Mouse (Mus musculus): ENCODE results near the gene Polq.
"Not testable (repeated sequence)": the region's sequence is repeated elsewhere in the genome, so short reads cannot be mapped to it uniquely, and the experiment has no call there.

Polq gene

DNA sequence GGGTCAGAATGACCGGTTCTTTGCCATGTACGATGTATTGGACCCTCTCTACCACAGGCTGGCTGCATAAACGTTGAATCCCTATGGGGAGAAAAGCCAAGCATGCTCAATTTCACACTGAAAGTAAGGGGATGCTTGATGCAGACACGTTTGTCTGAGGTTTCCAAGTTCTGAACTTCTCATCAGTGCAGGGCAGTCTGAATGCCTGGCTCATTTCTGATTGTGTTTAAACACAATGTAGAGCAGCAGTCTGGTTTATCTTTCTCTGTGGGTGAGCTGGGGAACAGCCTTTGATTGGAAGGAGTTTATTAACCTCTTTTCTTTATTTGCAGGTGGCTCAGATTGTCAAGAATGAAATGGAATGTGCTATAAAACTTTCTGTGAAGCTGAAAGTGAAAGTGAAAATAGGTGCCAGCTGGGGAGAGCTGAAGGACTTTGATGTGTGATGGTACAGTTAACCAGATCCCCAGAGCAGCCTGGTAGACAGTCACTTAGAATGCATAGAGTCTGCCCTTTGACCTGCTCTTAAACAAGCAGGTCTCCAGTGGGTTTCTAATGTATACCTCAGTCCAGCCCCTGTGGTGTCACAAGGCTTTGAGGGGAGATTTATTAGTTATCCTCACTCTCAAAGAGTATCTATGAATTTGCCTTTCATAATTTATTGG, 82.7 kb downstream of the Polq start:
- in situ Hi-C loops (cut with MboI, MseI): no loop called here

DNA sequence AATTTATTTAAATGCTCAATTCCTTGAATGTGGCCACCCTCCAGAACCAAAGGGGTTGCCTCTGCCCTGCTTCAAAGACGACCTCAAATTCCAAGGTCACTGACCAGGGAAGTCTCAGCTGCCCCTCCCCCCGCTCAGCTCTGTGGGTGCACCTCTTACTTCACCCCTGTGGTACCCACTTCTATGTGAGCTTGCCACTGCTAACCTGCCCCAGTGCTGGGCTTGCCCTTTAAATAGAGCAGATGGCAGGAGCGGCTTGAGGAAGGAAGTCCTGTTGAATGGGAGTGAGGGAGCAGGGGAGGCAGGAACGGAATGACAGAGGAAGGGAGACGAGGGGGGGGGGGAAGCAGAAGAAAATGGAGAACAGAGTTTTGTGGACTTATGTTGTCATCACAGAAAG, 97.2 kb downstream of the Polq start:
- in situ Hi-C loops (cut with MboI, MseI): no loop called here

DNA sequence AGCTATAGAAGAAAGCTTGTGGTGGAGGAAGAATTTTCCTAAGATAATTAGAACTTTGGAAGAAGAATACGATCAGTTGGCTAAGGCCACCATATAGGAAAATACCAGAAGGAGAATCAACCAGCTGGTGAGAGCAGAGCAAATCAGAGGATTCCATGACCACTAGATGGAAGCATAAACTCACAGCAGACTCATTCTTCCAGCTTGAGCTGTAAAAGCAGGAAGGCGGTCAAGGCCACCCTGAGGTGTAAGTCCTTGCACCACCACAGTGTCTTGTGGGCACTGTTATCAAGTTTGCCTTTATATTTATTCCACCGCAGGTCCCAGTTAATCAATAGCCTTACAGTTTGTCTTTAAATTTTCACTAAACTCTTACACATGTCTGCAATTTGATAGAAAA, 97.7 kb downstream of the Polq start:
- in situ Hi-C loops (cut with MboI, MseI): no loop called here

DNA sequence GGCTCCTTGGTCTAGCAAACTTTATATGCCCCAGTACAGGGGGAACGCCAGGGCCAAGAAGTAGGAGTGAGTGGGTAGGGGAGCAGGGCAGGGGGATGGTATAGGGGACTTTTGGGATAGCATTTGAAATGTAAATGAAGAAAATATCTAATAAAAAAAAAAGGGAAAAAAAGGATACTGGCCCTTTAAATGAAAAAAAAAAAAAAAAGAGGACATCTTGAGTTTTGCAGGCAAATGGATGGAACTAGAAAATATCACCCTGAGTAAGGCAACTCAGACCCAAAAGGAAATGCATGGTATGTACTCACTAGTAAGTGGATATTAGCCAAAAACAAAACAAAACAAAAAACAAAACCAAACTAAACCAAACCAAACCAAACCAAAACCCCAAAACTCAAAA, 113.6 kb downstream of the Polq start:
- in situ Hi-C loops (cut with MboI, MseI): not testable (repeated sequence)
